Mouse (Mus musculus): ENCODE results near the gene Rnf220. TPM values are rescaled to one million over a fixed set of nuclear protein-coding genes. Genes with fewer than 3 reads are reported as not detected.

Rnf220 gene
- polyA plus RNA-seq, 1 experiment from 2014 or later: 17.3 TPM

DNA sequence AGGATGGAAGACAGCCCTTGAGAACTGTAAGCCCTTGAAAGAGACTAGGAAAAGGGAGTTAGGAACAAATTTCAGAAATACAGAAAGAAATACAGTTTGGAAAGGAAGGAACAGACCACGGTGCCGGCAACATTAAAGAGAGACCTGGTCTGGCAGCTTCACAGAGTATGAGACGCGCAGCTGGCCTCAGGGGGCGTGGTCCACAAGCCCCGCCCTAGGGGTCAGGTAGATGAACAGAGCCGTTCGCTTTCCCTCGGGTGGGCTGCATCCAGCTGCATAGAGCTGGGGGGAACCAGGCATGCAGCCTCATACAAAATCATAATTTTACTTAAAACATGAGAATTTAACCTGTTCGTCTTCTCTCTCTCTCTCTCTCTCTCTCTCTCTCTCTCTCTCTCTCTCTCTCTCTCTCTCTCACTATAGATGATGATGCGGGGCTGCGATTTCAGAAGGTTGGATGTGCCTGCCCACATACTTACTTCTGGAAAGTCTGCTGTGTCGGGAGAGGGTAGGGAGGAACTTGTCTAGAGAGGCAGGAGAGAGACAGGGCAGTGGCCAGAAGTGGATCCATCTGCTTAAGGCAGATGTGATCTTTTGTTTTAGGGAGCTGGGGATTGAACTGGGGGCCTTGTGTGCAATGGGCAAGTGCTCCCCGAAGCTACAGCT, 59.7 kb downstream of the Rnf220 start:
- no peak for DNase-seq
- ATAC-seq: no peak
- Histone ChIP-seq H3K27ac (ENCODE audit: low read depth) (no peak overlapping the region), H3K4me3 (ENCODE audit: low read depth, low read length) (no peak overlapping the region), H3K4me2 (ENCODE audit: low read depth, low read length) (no peak overlapping the region), H3K4me1 (ENCODE audit: insufficient read depth) (no peaks in the 10 kb centered on the region), H3K9ac (replicated peaks) (no peak overlapping the region), H3K27me3 (ENCODE audit: insufficient read depth, low read length) (no peaks in the 10 kb centered on the region), H3K36me3 (replicated peaks; ENCODE audit: insufficient read depth, low read length) (no peaks in the 10 kb centered on the region), H3K9me3 (ENCODE audit: low read length) (no peaks in the 10 kb centered on the region)
- 44% methylated on average over 14 of the region's 14 CpGs for WGBS (ENCODE audit: insufficient replicate concordance)
- no peak for TF ChIP-seq EP300 (IDR thresholded peaks at IDR 0.05; ENCODE audit: low read depth)
- no peak for TF ChIP-seq CTCF (IDR thresholded peaks at IDR 0.05; ENCODE audit: low read depth)

DNA sequence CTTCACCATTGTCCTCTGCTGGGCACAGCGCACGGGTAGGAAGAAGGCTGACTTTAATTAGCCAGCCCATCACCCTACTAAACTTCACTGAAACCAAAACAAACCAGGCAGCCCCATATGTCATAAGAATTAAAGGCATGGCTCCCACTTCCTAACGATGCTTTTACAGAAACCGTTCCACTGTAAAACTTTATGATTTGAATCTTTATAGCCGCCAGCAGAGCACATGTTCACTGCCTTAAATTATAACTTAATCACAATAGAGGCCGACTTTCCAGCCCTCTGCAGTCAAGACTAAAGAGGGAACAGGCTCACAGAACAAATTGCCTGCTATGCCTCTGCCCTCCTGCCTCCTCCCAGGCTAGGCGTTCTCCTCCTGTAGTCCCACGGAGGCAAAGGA, 62.5 kb downstream of the Rnf220 start:
- Histone ChIP-seq H3K4me3 (ENCODE audit: low read depth, low read length) (no peak overlapping the region), H3K9ac (replicated peaks) (no peak overlapping the region), H3K36me3 (replicated peaks; ENCODE audit: insufficient read depth, low read length) (no peaks in the 10 kb centered on the region), H3K4me1 (ENCODE audit: insufficient read depth) (no peaks in the 10 kb centered on the region), H3K27me3 (ENCODE audit: insufficient read depth, low read length) (no peaks in the 10 kb centered on the region), H3K9me3 (ENCODE audit: low read length) (no peaks in the 10 kb centered on the region), H3K27ac (ENCODE audit: low read depth) (no peak overlapping the region), H3K4me2 (ENCODE audit: low read depth, low read length) (no peak overlapping the region)
- WGBS (ENCODE audit: insufficient replicate concordance): 75% methylated on average over 8 of the region's 8 CpGs
- no peak for DNase-seq
- ATAC-seq: no peak
- TF ChIP-seq EP300 (IDR thresholded peaks at IDR 0.05; ENCODE audit: low read depth) (no peak), CTCF (IDR thresholded peaks at IDR 0.05; ENCODE audit: low read depth) (no peak)

DNA sequence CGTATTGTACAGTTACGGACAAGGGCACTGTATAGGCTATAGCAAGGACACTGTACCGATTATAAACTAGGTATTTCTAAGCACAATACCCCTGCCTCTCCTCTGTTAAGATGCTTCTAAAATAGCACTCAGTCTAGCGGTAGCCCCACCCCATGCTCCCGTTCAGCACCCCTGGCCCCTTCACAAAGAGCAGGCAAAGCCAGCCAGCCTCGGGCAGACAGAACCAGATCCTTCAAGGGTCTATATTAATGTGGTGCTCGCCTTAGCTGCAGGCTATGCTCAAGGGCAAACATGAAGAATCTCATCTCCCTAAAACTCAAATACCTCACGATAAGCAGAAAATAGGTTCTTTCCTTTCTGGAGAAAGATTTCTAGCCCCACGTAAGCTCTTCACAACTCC, 67.2 kb downstream of the Rnf220 start:
- no peak overlapping the region for H3K9ac ChIP-seq (replicated peaks)
- H3K4me3 ChIP-seq (ENCODE audit: low read depth, low read length): no peak overlapping the region
- 76% methylated on average over 9 of the region's 9 CpGs for WGBS (ENCODE audit: insufficient replicate concordance)
- H3K4me1 ChIP-seq (ENCODE audit: insufficient read depth): no peaks in the 10 kb centered on the region
- H3K27ac ChIP-seq (ENCODE audit: low read depth): no peak overlapping the region
- ATAC-seq: no peak
- DNase-seq: no peak
- no peak for TF ChIP-seq CTCF (IDR thresholded peaks at IDR 0.05; ENCODE audit: low read depth)
- TF ChIP-seq EP300 (IDR thresholded peaks at IDR 0.05; ENCODE audit: low read depth): no peak
- no peak overlapping the region for H3K4me2 ChIP-seq (ENCODE audit: low read depth, low read length)
- no peaks in the 10 kb centered on the region for H3K36me3 ChIP-seq (replicated peaks; ENCODE audit: insufficient read depth, low read length)
- H3K9me3 ChIP-seq (ENCODE audit: low read length): no peaks in the 10 kb centered on the region
- no peaks in the 10 kb centered on the region for H3K27me3 ChIP-seq (ENCODE audit: insufficient read depth, low read length)

DNA sequence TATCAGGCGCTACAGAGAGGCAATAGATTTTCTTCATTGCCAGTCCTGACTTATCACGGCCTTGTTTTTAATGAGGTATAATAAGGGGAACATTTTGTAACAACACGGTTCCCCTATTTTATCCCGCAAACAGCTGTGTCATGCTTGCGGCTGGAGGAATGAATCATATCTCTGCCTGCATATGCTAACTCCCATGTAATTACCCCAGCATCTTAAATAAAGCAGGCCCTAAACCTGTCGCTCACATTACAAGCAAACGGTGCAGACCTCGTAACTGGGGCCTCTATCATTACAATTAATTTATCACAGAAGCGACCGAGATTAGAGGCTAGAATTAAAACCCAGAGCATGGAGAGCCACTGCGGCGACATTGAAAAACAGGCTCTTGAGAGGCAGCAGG, 69.3 kb downstream of the Rnf220 start:
- no peaks in the 10 kb centered on the region for H3K9me3 ChIP-seq (ENCODE audit: low read length)
- H3K27ac ChIP-seq (ENCODE audit: low read depth): no peak overlapping the region
- ATAC-seq (peak; percentile 77), DNase-seq (peak; percentile 21)
- H3K4me2 ChIP-seq (ENCODE audit: low read depth, low read length): peak overlapping the region; percentile 22; the same call in 1 of the 2 replicates
- no peak for TF ChIP-seq CTCF (IDR thresholded peaks at IDR 0.05; ENCODE audit: low read depth)
- peak; percentile 93 for TF ChIP-seq EP300 (IDR thresholded peaks at IDR 0.05; ENCODE audit: low read depth)
- H3K9ac ChIP-seq (replicated peaks): no peak overlapping the region
- H3K4me3 ChIP-seq (ENCODE audit: low read depth, low read length): no peak overlapping the region
- H3K4me1 ChIP-seq (ENCODE audit: insufficient read depth): no peaks in the 10 kb centered on the region
- no peaks in the 10 kb centered on the region for H3K36me3 ChIP-seq (replicated peaks; ENCODE audit: insufficient read depth, low read length)
- 36% methylated on average over 12 of the region's 12 CpGs for WGBS (ENCODE audit: insufficient replicate concordance)
- no peaks in the 10 kb centered on the region for H3K27me3 ChIP-seq (ENCODE audit: insufficient read depth, low read length)

DNA sequence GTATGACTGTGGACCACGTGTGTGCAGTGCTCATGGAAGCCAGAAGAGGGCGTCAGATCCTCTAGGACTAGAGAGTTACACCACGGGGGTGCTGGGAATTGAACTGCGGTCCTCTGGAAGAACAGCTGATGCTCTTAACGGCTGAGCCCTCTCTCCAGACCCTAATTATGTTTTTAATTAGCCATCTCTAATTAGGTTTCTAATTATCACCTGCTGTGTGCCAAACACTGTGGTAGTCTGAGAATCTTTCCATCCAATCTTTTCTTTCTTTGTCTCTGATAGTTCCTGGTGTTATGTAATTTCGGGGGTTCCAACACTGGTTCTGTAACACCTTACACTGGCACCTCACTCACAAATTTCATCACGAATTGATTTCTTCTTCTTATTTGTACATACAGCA, 75.8 kb downstream of the Rnf220 start:
- H3K9ac ChIP-seq (replicated peaks): no peak overlapping the region
- no peak overlapping the region for H3K4me2 ChIP-seq (ENCODE audit: low read depth, low read length)
- H3K27me3 ChIP-seq (ENCODE audit: insufficient read depth, low read length): no peaks in the 10 kb centered on the region
- H3K4me3 ChIP-seq (ENCODE audit: low read depth, low read length): no peak overlapping the region
- ATAC-seq (no peak), DNase-seq (no peak)
- no peaks in the 10 kb centered on the region for H3K9me3 ChIP-seq (ENCODE audit: low read length)
- TF ChIP-seq EP300 (IDR thresholded peaks at IDR 0.05; ENCODE audit: low read depth) (no peak), CTCF (IDR thresholded peaks at IDR 0.05; ENCODE audit: low read depth) (no peak)
- H3K36me3 ChIP-seq (replicated peaks; ENCODE audit: insufficient read depth, low read length): no peaks in the 10 kb centered on the region
- no peak overlapping the region for H3K27ac ChIP-seq (ENCODE audit: low read depth)
- H3K4me1 ChIP-seq (ENCODE audit: insufficient read depth): no peaks in the 10 kb centered on the region
- 80% methylated on average over 7 of the region's 7 CpGs for WGBS (ENCODE audit: insufficient replicate concordance)

DNA sequence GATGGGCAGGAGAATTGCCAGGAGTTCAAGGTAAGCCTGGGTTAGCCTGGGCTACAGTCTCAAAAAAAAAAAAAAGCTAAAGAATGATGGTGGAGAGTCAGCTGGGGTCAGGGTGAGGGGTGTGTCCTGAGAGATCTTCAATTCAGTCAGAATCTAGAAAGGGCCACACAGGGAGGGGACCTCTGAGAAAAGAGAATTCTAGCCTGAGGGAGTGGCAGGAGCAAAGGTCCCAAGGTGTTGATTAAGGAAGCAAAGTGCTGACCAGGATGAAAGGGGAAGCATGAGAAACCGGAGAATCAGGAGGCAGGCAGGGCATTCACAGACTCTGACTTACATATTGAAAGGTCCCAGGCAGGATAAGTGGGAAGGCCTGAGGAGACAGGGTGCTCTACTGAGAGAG, 80.0 kb downstream of the Rnf220 start:
- Histone ChIP-seq H3K27ac (ENCODE audit: low read depth) (no peak overlapping the region), H3K4me3 (ENCODE audit: low read depth, low read length) (no peak overlapping the region), H3K36me3 (replicated peaks; ENCODE audit: insufficient read depth, low read length) (no peaks in the 10 kb centered on the region), H3K27me3 (ENCODE audit: insufficient read depth, low read length) (no peaks in the 10 kb centered on the region), H3K4me2 (ENCODE audit: low read depth, low read length) (no peak overlapping the region), H3K9ac (replicated peaks) (no peak overlapping the region), H3K9me3 (ENCODE audit: low read length) (no peaks in the 10 kb centered on the region), H3K4me1 (ENCODE audit: insufficient read depth) (no peaks in the 10 kb centered on the region)
- TF ChIP-seq EP300 (IDR thresholded peaks at IDR 0.05; ENCODE audit: low read depth) (no peak), CTCF (IDR thresholded peaks at IDR 0.05; ENCODE audit: low read depth) (no peak)
- ATAC-seq (no peak), DNase-seq (no peak)
- WGBS (ENCODE audit: insufficient replicate concordance): 56% methylated on average over 1 of the region's 1 CpGs

DNA sequence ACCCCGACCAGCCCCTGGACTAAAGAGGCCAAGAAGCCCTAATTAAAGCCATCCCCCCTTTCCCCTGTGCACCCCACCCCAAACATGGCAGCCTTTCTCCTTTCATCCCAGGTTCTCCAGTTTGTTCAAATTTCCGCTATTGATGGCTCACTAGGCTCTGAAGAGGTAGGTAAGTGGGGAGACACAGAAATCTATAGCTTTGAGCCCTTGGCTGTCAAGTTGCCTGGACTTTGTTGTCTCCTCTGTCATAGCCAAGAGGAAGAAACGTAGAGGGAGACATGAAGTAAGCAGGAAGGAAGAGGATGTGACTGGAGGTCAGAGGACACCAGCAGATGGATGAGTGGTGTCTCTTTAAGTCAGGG, 86.8 kb downstream of the Rnf220 start:
- Histone ChIP-seq H3K36me3 (replicated peaks; ENCODE audit: insufficient read depth, low read length) (no peaks in the 10 kb centered on the region), H3K9ac (replicated peaks) (no peak overlapping the region), H3K4me1 (ENCODE audit: insufficient read depth) (no peaks in the 10 kb centered on the region), H3K27me3 (ENCODE audit: insufficient read depth, low read length) (no peaks in the 10 kb centered on the region), H3K4me2 (ENCODE audit: low read depth, low read length) (no peak overlapping the region), H3K27ac (ENCODE audit: low read depth) (no peak overlapping the region), H3K9me3 (ENCODE audit: low read length) (no peaks in the 10 kb centered on the region), H3K4me3 (ENCODE audit: low read depth, low read length) (no peak overlapping the region)
- 46% methylated on average over 3 of the region's 3 CpGs for WGBS (ENCODE audit: insufficient replicate concordance)
- ATAC-seq: no peak
- TF ChIP-seq EP300 (IDR thresholded peaks at IDR 0.05; ENCODE audit: low read depth) (no peak), CTCF (IDR thresholded peaks at IDR 0.05; ENCODE audit: low read depth) (no peak)
- no peak for DNase-seq

All from liver, postnatal 0 days (tissue).